Mouse (Mus musculus) heart, postnatal 25 days (tissue): ENCODE results near the gene Npc1l1. TPM values are rescaled to one million over a fixed set of nuclear protein-coding genes. Genes with fewer than 3 reads are reported as not detected.

Experiments used
- DNase-seq: peaks from one replicate; pipeline ENCODE4 v3.0.0; 2022; ENCODE audit warnings: low spot score
- intact Hi-C: fragments of 180-260 bp; cut with DNase I; formaldehyde crosslinking; loops from one replicate; pipeline ENCODE4 v1.15.1; 2025
- total RNA-seq, 2 experiments: library from RNA; stranded (reverse); gene quantifications; 2 replicates each; pipeline ENCODE4 v1.2.3; 2021

Gene Npc1l1
- total RNA-seq, 2 experiments from 2014 or later, result not detected

- intact Hi-C loops, result no loop called here
- no peak for DNase-seq
Observed at GRCm38 (mm10) chr11:6169041-6169663, 60.8 kb downstream of the Npc1l1 start.

GRCm38 (mm10) chr11:6166351-6166750, 63.6 kb downstream of the Npc1l1 start:
- no peak for DNase-seq
- intact Hi-C loops, result no loop called here

- no peak for DNase-seq
- intact Hi-C loops, result no loop called here
Observed at GRCm38 (mm10) chr11:6165391-6166081, 64.4 kb downstream of the Npc1l1 start.

GRCm38 (mm10) chr11:6164781-6165180, 65.2 kb downstream of the Npc1l1 start:
- DNase-seq, result no peak
- intact Hi-C loops, result no loop called here

- no peak for DNase-seq
- intact Hi-C loops, result no loop called here
Observed at GRCm38 (mm10) chr11:6163706-6164105, 66.2 kb downstream of the Npc1l1 start.

GRCm38 (mm10) chr11:6163062-6163461, 66.9 kb downstream of the Npc1l1 start:
- no peak for DNase-seq
- intact Hi-C loops, result no loop called here

GRCm38 (mm10) chr11:6161549-6161948, 68.4 kb downstream of the Npc1l1 start:
- DNase-seq, result no peak
- intact Hi-C loops, result no loop called here

Other genes with a start within 250 kb of the Npc1l1 start
- 1 to 10 TPM; 6.2 to 6.5 TPM for gene Camk2b, start 163.8 kb downstream of the Npc1l1 start, total RNA-seq
- gene A730071L15Rik, start 30.1 kb downstream of the Npc1l1 start, total RNA-seq, result under 1 TPM in 1 of 2 experiments, not detected in 1; 0.17 TPM
- 10 to 100 TPM; 59.3 to 59.6 TPM for gene Nudcd3, start 29.7 kb downstream of the Npc1l1 start, total RNA-seq
- gene Ddx56, start 37.6 kb upstream of the Npc1l1 start, total RNA-seq, result 10 to 100 TPM; 22.5 to 23.8 TPM
- gene Tmed4, start 44.7 kb upstream of the Npc1l1 start, total RNA-seq, result 10 to 100 TPM; 76.6 to 89.2 TPM
- gene Ogdh, start 61.5 kb upstream of the Npc1l1 start, total RNA-seq, result 1,000 to 10,000 TPM; 1,619 to 1,687 TPM
- 10 to 100 TPM; 38.5 to 39.0 TPM for gene Zmiz2, start 158.9 kb upstream of the Npc1l1 start, total RNA-seq
- 100 to 1,000 TPM; 316 to 357 TPM for gene Ppia, start 185.3 kb upstream of the Npc1l1 start, total RNA-seq
- gene H2afv, start 214.3 kb upstream of the Npc1l1 start, total RNA-seq, result 10 to 100 TPM; 67.7 to 69.4 TPM
- 10 to 100 TPM; 34.4 to 36.8 TPM for gene Purb, start 245.8 kb upstream of the Npc1l1 start, total RNA-seq